Mouse (Mus musculus) lung, postnatal 0 days (tissue): ENCODE measurements at regions not wholly inside any gene's neighbourhood (a gene's known extent, or its start where the extent isn't known, plus 50 kb on each side); places are given as distances from the start of the nearest gene placed in this dataset.

ENCODE experiments used
- ATAC-seq: fragments of 200-750 bp; cut with Nextera tagmentation; 2 replicates; pipeline ENCODE4 v1.8.0; 2017; ENCODE audit warnings: moderate library complexity
- DNase-seq: peaks from one replicate; pipeline ENCODE4 v3.0.0-alpha.2; 2016; ENCODE audit warnings: low spot score
- H3K27ac ChIP-seq: fragments of 300-500 bp; sonication (generic); 2 replicates; pipeline ENCODE4 v1.5.1; 2014; ENCODE audit warnings: antibody characterized with exemption, mild to moderate bottlenecking, low read length, mixed read lengths
- H3K27me3 ChIP-seq: fragments of 300-500 bp; sonication (generic); replicated peaks from 2 replicates; pipeline ENCODE4 v1.6.1; 2014; ENCODE audit warnings: low read length, mixed read lengths; ENCODE audit not compliant: insufficient read depth
- H3K36me3 ChIP-seq: fragments of 300-500 bp; sonication (generic); 2 replicates; pipeline ENCODE4 v1.6.1; 2014; ENCODE audit warnings: low read length, mixed read lengths; ENCODE audit not compliant: insufficient read depth
- H3K4me1 ChIP-seq: fragments of 300-500 bp; sonication (generic); 2 replicates; pipeline ENCODE4 v1.6.1; 2014; ENCODE audit warnings: antibody characterized with exemption, low read depth, low read length, mixed read lengths; ENCODE audit not compliant: insufficient read depth
- H3K4me2 ChIP-seq: fragments of 300-500 bp; sonication (generic); replicated peaks from 2 replicates; pipeline ENCODE4 v1.6.1; 2014; ENCODE audit warnings: low read depth, mild to moderate bottlenecking, low read length, moderate library complexity, mixed read lengths
- H3K4me3 ChIP-seq: fragments of 300-500 bp; sonication (generic); 2 replicates; pipeline ENCODE4 v1.5.1; 2014; ENCODE audit warnings: low read depth, low read length
- H3K9ac ChIP-seq: fragments of 300-500 bp; sonication (generic); replicated peaks from 2 replicates; pipeline ENCODE4 v1.6.1; 2014; ENCODE audit warnings: low read depth, mild to moderate bottlenecking
- H3K9me3 ChIP-seq: fragments of 300-500 bp; sonication (generic); 2 replicates; pipeline ENCODE4 v1.6.1; 2016; ENCODE audit warnings: low read length, mixed read lengths
- CTCF ChIP-seq: IDR thresholded peaks from 2 replicates; pipeline ENCODE4 v1.5.1; 2016; ENCODE audit warnings: antibody characterized with exemption, mild to moderate bottlenecking
- EP300 ChIP-seq: IDR thresholded peaks from 2 replicates; pipeline ENCODE4 v1.6.1; 2016; ENCODE audit warnings: antibody characterized with exemption, mild to moderate bottlenecking, control low read depth
- WGBS: fragments of 180-500 bp; shearing (Covaris S2); extraction: QIAGEN DNeasy Blood & Tissue Kit; methylation state at CpG from one replicate; pipeline ENCODE4 v1.1.7; 2014; 5-methylcytosine and 5-hydroxymethylcytosine counted together

- Histone ChIP-seq H3K27me3 (no peaks in the 10 kb centered on the region), H3K27ac (no peak overlapping the region), H3K4me1 (no peaks in the 10 kb centered on the region), H3K4me2 (no peak overlapping the region), H3K9me3 (no peaks in the 10 kb centered on the region), H3K4me3 (no peak overlapping the region), H3K9ac (no peak overlapping the region), H3K36me3 (no peaks in the 10 kb centered on the region)
- 59% methylated on average over 7 of the region's 7 CpGs for WGBS
- ATAC-seq (no peak), DNase-seq (no peak)
- TF ChIP-seq EP300 (no peak), CTCF (no peak)
Measured at GRCm38 (mm10) chr1:51635881-51636515, 157.8 kb upstream of the Nabp1 start.

GRCm38 (mm10) chr1:51633795-51634194, 155.6 kb upstream of the Nabp1 start:
- 52% methylated on average over 5 of the region's 5 CpGs for WGBS
- Histone ChIP-seq H3K27ac (no peak overlapping the region), H3K4me3 (no peak overlapping the region)

DNA sequence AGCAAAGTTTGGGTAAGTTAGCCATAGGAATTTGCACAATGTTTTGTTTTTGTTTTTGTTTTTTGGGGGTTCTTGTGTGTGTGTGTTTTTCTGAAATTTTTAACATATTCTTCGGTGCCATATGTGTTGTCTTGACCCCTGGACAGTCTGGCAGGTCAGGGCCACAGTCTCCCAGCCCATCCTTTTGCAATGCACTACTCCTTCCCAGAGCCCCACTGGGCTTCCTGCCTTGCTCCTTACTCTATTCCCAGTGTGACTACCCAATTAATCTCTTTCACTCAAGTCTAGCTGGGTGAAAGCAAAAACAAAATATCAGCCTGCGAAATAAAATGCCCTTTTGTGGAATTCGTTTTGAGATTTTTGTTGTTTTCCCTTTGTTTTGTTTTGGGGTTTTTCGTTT, 154.6 kb upstream of the Nabp1 start:
- H3K9me3 ChIP-seq = no peaks in the 10 kb centered on the region
- H3K36me3 ChIP-seq = no peaks in the 10 kb centered on the region
- ATAC-seq (no peak), DNase-seq (no peak)
- H3K27ac ChIP-seq = no peak overlapping the region
- 74% methylated on average over 4 of the region's 4 CpGs for WGBS
- no peak for TF ChIP-seq EP300
- TF ChIP-seq CTCF = no peak
- no peak overlapping the region for H3K4me3 ChIP-seq
- no peak overlapping the region for H3K9ac ChIP-seq
- no peaks in the 10 kb centered on the region for H3K27me3 ChIP-seq
- H3K4me1 ChIP-seq = no peaks in the 10 kb centered on the region
- no peak overlapping the region for H3K4me2 ChIP-seq

More at GRCm38 (mm10) chr1:51633795-51634194, 155.6 kb upstream of the Nabp1 start:
- Histone ChIP-seq H3K4me1 (no peaks in the 10 kb centered on the region), H3K9me3 (no peaks in the 10 kb centered on the region), H3K27me3 (no peaks in the 10 kb centered on the region), H3K36me3 (no peaks in the 10 kb centered on the region), H3K9ac (no peak overlapping the region), H3K4me2 (no peak overlapping the region)
- ATAC-seq = no peak
- TF ChIP-seq CTCF (no peak), EP300 (no peak)
- no peak for DNase-seq

GRCm38 (mm10) chr1:51629848-51630247, 151.6 kb upstream of the Nabp1 start:
- Histone ChIP-seq H3K36me3 (no peaks in the 10 kb centered on the region), H3K27me3 (no peaks in the 10 kb centered on the region), H3K4me3 (no peak overlapping the region), H3K9ac (no peak overlapping the region), H3K4me2 (no peak overlapping the region), H3K27ac (no peak overlapping the region), H3K4me1 (no peaks in the 10 kb centered on the region), H3K9me3 (no peaks in the 10 kb centered on the region)
- no peak for ATAC-seq
- DNase-seq = no peak
- TF ChIP-seq CTCF = no peak
- no peak for TF ChIP-seq EP300
- 83% methylated on average over 1 of the region's 1 CpGs for WGBS

GRCm38 (mm10) chr1:51628137-51628793, 150.0 kb upstream of the Nabp1 start:
- Histone ChIP-seq H3K4me2 (no peak overlapping the region), H3K4me1 (no peaks in the 10 kb centered on the region), H3K27ac (no peak overlapping the region), H3K4me3 (no peak overlapping the region), H3K36me3 (no peaks in the 10 kb centered on the region), H3K27me3 (no peaks in the 10 kb centered on the region), H3K9me3 (no peaks in the 10 kb centered on the region), H3K9ac (no peak overlapping the region)
- ATAC-seq = peak; percentile 33; the same call in 1 of the 2 replicates
- TF ChIP-seq EP300 = no peak
- TF ChIP-seq CTCF = no peak
- DNase-seq = peak; percentile 17
- 57% methylated on average over 5 of the region's 5 CpGs for WGBS

- H3K4me2 ChIP-seq = no peak overlapping the region
- DNase-seq = no peak
- TF ChIP-seq EP300 = no peak
- no peak for TF ChIP-seq CTCF
- H3K27me3 ChIP-seq = no peaks in the 10 kb centered on the region
- no peak for ATAC-seq
- 82% methylated on average over 9 of the region's 9 CpGs for WGBS
- H3K4me1 ChIP-seq = no peaks in the 10 kb centered on the region
- H3K9ac ChIP-seq = no peak overlapping the region
- no peaks in the 10 kb centered on the region for H3K36me3 ChIP-seq
- H3K27ac ChIP-seq = no peak overlapping the region
- H3K9me3 ChIP-seq = no peaks in the 10 kb centered on the region
- no peak overlapping the region for H3K4me3 ChIP-seq
Measured at GRCm38 (mm10) chr1:51626303-51626702, 148.1 kb upstream of the Nabp1 start.
